Mouse (Mus musculus): ENCODE results near the gene Timm50. TPM values are rescaled to one million over a fixed set of nuclear protein-coding genes. Genes with fewer than 3 reads are reported as not detected.

The Timm50 gene
- polyA plus RNA-seq, 2 experiments, result 98.1 to 138 TPM

DNA sequence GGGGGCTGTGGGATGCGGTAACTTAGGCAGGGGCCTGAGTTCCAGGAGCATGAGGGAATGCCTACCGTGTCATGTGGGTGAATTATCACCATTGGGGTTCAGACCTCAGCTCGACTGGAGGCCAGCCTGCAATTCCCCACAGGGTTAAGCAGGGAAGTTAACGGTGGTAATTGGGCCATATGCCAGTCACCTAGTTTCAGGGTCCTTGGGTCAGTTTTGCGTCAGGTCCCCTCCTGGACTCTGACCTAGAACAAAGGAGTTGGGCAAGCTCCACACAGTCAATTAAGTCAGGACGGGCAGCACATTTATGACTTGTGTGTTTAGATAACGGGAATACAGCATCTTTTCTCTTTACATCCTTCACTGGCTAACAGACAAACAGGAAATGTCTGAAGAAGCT, 29.5 kb upstream of the Timm50 start:
- no peaks in the 10 kb centered on the region for H3K27me3 ChIP-seq (ENCODE audit: control insufficient read depth, insufficient read depth, low read length)
- H3K4me2 ChIP-seq (replicated peaks; ENCODE audit: low read depth, low read length, severe bottlenecking), result no peak overlapping the region
- no peaks in the 10 kb centered on the region for H3K9me3 ChIP-seq (ENCODE audit: control insufficient read depth, low read length)
- ATAC-seq (ENCODE audit: low FRiP score, low read depth) (no peak), DNase-seq (ENCODE audit: low spot score) (no peak)
- WGBS, result 27% methylated on average over 7 of the region's 7 CpGs
- no peak overlapping the region for H3K4me3 ChIP-seq (replicated peaks; ENCODE audit: low read length)
- peaks cover 8% of the 10 kb centered on the region; the same call in 1 of the 2 replicates for H3K4me1 ChIP-seq (ENCODE audit: control insufficient read depth, insufficient read depth, low read length)
- no peak for TF ChIP-seq POLR2A (IDR thresholded peaks at IDR 0.05; ENCODE audit: borderline replicate concordance, extremely low read depth, insufficient read depth, insufficient read length)
- peak overlapping the region; percentile 48; the same call in 1 of the 2 replicates for H3K27ac ChIP-seq (replicated peaks; ENCODE audit: low read depth, low read length)
- no peaks in the 10 kb centered on the region for H3K36me3 ChIP-seq (ENCODE audit: control insufficient read depth, insufficient read depth, low read length)
- no peak overlapping the region for H3K9ac ChIP-seq (ENCODE audit: low read depth, low read length, severe bottlenecking)

- 79% methylated on average over 19 of the region's 19 CpGs for WGBS
- DNase-seq (ENCODE audit: low spot score), result no peak
These were observed 27.5 kb upstream of the Timm50 start for GRCm38 (mm10) chr7:28339213-28339917.

DNA sequence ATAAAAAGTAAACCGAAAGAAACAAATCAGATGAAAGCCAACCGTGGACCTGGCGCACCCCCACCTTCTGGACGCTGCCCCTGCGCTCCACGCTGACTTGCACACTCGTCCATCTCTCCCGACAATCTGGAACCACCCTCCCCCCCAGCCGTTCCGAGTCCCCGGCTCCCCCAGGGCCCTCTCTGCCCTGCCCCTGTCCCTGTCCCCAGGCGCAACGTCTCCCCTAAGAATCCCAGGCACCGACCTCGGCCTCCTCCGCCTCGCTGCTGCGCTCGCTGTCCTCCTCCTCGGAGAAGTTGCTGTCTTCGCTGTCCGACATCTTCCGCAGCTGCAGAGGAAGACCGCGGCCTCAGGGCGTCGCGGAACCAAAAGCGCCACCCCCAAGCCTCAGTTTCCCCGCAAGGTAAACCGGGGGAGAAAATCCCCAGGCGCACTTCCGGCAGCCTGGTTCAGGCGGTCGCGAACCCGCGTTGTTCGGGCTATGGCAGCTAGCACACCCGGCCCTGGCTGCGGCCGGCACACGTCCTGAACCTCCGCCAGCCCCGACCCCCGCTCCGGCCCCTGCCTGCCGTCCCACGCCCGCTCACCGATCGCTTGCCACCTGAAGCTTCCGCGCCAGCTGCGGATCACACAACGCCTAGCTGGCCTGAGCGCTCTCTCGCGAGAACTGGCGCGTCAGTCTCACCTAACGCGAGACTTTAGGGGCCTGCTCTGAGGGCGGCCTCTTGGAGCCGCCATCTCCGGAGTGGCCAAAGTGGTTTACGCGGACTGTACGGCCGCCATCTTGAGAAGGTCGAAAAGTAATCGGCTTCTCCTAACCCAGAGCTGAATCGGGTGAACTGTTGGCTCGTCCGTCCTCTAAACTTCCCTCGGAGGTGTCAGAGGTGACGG, 26.5 kb upstream of the Timm50 start, which contains the start of gene Supt5:
Gene Supt5, minus strand, starts transcription at position 639 of the 891 bp plus-strand sequence.
- ATAC-seq (ENCODE audit: low FRiP score, low read depth) (peak; percentile 99), DNase-seq (ENCODE audit: low spot score) (peak; percentile 99)
- H3K27me3 ChIP-seq (ENCODE audit: control insufficient read depth, insufficient read depth, low read length), result no peaks in the 10 kb centered on the region
- WGBS, result under 1% methylated on average over 75 of the region's 77 CpGs
- peak within 1 kb of the TSS; percentile 96 for H3K9ac ChIP-seq (ENCODE audit: low read depth, low read length, severe bottlenecking)
- H3K4me3 ChIP-seq (replicated peaks; ENCODE audit: low read length), result peak within 1 kb of the TSS; percentile 100
- peak within 1 kb of the TSS; percentile 62 for H3K4me2 ChIP-seq (replicated peaks; ENCODE audit: low read depth, low read length, severe bottlenecking)
- H3K9me3 ChIP-seq (ENCODE audit: control insufficient read depth, low read length), result no peaks in the 10 kb centered on the region
- peaks cover 9% of the 10 kb centered on the region; the same call in 1 of the 2 replicates for H3K36me3 ChIP-seq (ENCODE audit: control insufficient read depth, insufficient read depth, low read length)
- peak; percentile 71; the same call in 1 of the 2 replicates for TF ChIP-seq POLR2A (IDR thresholded peaks at IDR 0.05; ENCODE audit: borderline replicate concordance, extremely low read depth, insufficient read depth, insufficient read length)
- peaks cover 8% of the 10 kb centered on the region; the same call in 1 of the 2 replicates for H3K4me1 ChIP-seq (ENCODE audit: control insufficient read depth, insufficient read depth, low read length)
- peak within 1 kb of the TSS; percentile 87 for H3K27ac ChIP-seq (replicated peaks; ENCODE audit: low read depth, low read length)

More at GRCm38 (mm10) chr7:28339213-28339917, 27.5 kb upstream of the Timm50 start:
- peak overlapping the region; percentile 62 for H3K4me2 ChIP-seq (replicated peaks; ENCODE audit: low read depth, low read length, severe bottlenecking)
- H3K36me3 ChIP-seq (ENCODE audit: control insufficient read depth, insufficient read depth, low read length), result 0 out of 2 replicates have a peak, but pooled peaks cover 6% of the 10 kb centered on the region
- no peaks in the 10 kb centered on the region for H3K9me3 ChIP-seq (ENCODE audit: control insufficient read depth, low read length)
- H3K4me1 ChIP-seq (ENCODE audit: control insufficient read depth, insufficient read depth, low read length), result peaks cover 8% of the 10 kb centered on the region; the same call in 1 of the 2 replicates
- H3K27ac ChIP-seq (replicated peaks; ENCODE audit: low read depth, low read length), result peak overlapping the region; percentile 87
- no peaks in the 10 kb centered on the region for H3K27me3 ChIP-seq (ENCODE audit: control insufficient read depth, insufficient read depth, low read length)
- no peak for ATAC-seq (ENCODE audit: low FRiP score, low read depth)
- TF ChIP-seq POLR2A (IDR thresholded peaks at IDR 0.05; ENCODE audit: borderline replicate concordance, extremely low read depth, insufficient read depth, insufficient read length), result no peak
- H3K9ac ChIP-seq (ENCODE audit: low read depth, low read length, severe bottlenecking), result peak overlapping the region; percentile 96
- peak overlapping the region; percentile 100 for H3K4me3 ChIP-seq (replicated peaks; ENCODE audit: low read length)

GRCm38 (mm10) chr7:28335471-28335870, 23.6 kb upstream of the Timm50 start:
- no peaks in the 10 kb centered on the region for H3K9me3 ChIP-seq (ENCODE audit: control insufficient read depth, low read length)
- DNase-seq (ENCODE audit: low spot score), result no peak
- no peak for TF ChIP-seq POLR2A (IDR thresholded peaks at IDR 0.05; ENCODE audit: borderline replicate concordance, extremely low read depth, insufficient read depth, insufficient read length)
- no peak overlapping the region for H3K27ac ChIP-seq (replicated peaks; ENCODE audit: low read depth, low read length)
- H3K4me1 ChIP-seq (ENCODE audit: control insufficient read depth, insufficient read depth, low read length), result peaks cover 3% of the 10 kb centered on the region; the same call in 1 of the 2 replicates
- no peak overlapping the region for H3K4me2 ChIP-seq (replicated peaks; ENCODE audit: low read depth, low read length, severe bottlenecking)
- WGBS, result 96% methylated on average over 2 of the region's 2 CpGs
- H3K9ac ChIP-seq (ENCODE audit: low read depth, low read length, severe bottlenecking), result no peak overlapping the region
- no peaks in the 10 kb centered on the region for H3K27me3 ChIP-seq (ENCODE audit: control insufficient read depth, insufficient read depth, low read length)
- no peak overlapping the region for H3K4me3 ChIP-seq (replicated peaks; ENCODE audit: low read length)
- peaks cover 20% of the 10 kb centered on the region for H3K36me3 ChIP-seq (ENCODE audit: control insufficient read depth, insufficient read depth, low read length)
- no peak for ATAC-seq (ENCODE audit: low FRiP score, low read depth)

- no peak overlapping the region for H3K4me3 ChIP-seq (replicated peaks; ENCODE audit: low read length)
- no peak overlapping the region for H3K4me2 ChIP-seq (replicated peaks; ENCODE audit: low read depth, low read length, severe bottlenecking)
- DNase-seq (ENCODE audit: low spot score) (no peak), ATAC-seq (ENCODE audit: low FRiP score, low read depth) (no peak)
- no peaks in the 10 kb centered on the region for H3K27me3 ChIP-seq (ENCODE audit: control insufficient read depth, insufficient read depth, low read length)
- H3K9ac ChIP-seq (ENCODE audit: low read depth, low read length, severe bottlenecking), result no peak overlapping the region
- no peaks in the 10 kb centered on the region for H3K9me3 ChIP-seq (ENCODE audit: control insufficient read depth, low read length)
- no peak for TF ChIP-seq POLR2A (IDR thresholded peaks at IDR 0.05; ENCODE audit: borderline replicate concordance, extremely low read depth, insufficient read depth, insufficient read length)
- H3K27ac ChIP-seq (replicated peaks; ENCODE audit: low read depth, low read length), result no peak overlapping the region
- peaks cover 29% of the 10 kb centered on the region for H3K36me3 ChIP-seq (ENCODE audit: control insufficient read depth, insufficient read depth, low read length)
- WGBS, result 82% methylated on average over 4 of the region's 4 CpGs
- H3K4me1 ChIP-seq (ENCODE audit: control insufficient read depth, insufficient read depth, low read length), result peaks cover 3% of the 10 kb centered on the region; the same call in 1 of the 2 replicates
These were observed 22.7 kb upstream of the Timm50 start for GRCm38 (mm10) chr7:28334534-28334933.
